Mouse (Mus musculus) megakaryocyte, embryonic 14.5 days (primary cell): ENCODE data around the gene Pgrmc1. TPM values are rescaled to one million over a fixed set of nuclear protein-coding genes. Genes with fewer than 3 reads are reported as not detected.
"Not testable (repeated sequence)": the region's sequence is repeated elsewhere in the genome, so short reads cannot be mapped to it uniquely, and the experiment has no call there.

Experiments
- H3K27me3 ChIP-seq: replicated peaks from 2 replicates; pipeline ENCODE3; 2012; ENCODE audit warnings: inconsistent platforms
- H3K36me3 ChIP-seq: replicated peaks from 2 replicates; pipeline ENCODE3; 2012; ENCODE audit warnings: low read length, inconsistent platforms, mixed read lengths
- H3K4me1 ChIP-seq: 2 replicates; pipeline ENCODE4 v1.6.1; 2012; ENCODE audit warnings: inconsistent platforms
- H3K4me3 ChIP-seq: replicated peaks from 2 replicates; pipeline ENCODE3; 2012; ENCODE audit warnings: moderate library complexity, mild to moderate bottlenecking, inconsistent platforms
- H3K9me3 ChIP-seq: 2 replicates; pipeline ENCODE4 v1.6.1; 2012; ENCODE audit warnings: inconsistent platforms
- FLI1 ChIP-seq: IDR thresholded peaks from 2 replicates; pipeline ENCODE4 v1.6.1; 2012; ENCODE audit warnings: low read length, inconsistent platforms, mixed read lengths
- GATA1 ChIP-seq: IDR thresholded peaks from 3 replicates; pipeline ENCODE4 v1.6.1; 2012; ENCODE audit warnings: mixed read lengths, low read length, inconsistent platforms, borderline replicate concordance
- polyA plus RNA-seq: library from polyadenylated mRNA; stranded (reverse); fragments of >175 nt; gene quantifications from 2 replicates; pipeline ENCODE4 v1.2.3, GENCODE M21; 2012; ENCODE audit warnings: low replicate concordance; ENCODE audit not compliant: insufficient read depth

The Pgrmc1 gene
- polyA plus RNA-seq, 1 experiment: 104 TPM

DNA sequence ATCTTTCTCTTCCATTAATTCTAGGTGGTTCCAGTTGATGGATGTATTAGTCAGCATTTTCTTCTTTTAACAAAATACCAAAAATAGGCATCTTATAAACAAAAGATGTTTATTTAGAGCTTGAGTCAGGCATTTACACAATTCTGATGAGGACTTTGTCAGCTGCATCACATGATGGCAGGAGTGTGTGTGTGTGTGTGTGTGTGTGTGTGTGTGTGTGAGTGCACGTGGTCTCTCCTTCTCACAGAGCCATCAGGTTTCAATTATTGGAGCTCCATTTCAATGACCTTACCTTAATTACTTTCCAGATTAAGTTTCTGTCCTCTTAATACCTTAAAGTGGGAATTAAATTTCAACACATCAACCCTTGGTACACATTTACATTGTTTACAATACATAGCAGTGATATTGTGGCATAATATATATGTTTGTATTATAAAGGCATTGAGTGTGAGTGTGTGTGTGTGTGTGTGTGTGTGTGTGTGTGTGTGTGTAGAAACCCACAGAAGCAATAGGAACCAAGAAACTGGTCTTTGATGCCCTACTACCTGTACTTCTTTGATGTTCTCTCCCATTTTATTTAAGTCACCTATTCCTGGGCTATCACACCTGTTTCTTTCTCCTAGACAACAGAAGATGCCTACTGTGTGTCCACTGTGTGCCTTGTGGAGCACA lies 11.2 kb upstream of the Pgrmc1 start:
- peaks cover 14% of the 10 kb centered on the region for H3K4me1 ChIP-seq
- no peak overlapping the region for H3K4me3 ChIP-seq
- H3K27me3 ChIP-seq: peaks cover 8% of the 10 kb centered on the region
- no peaks in the 10 kb centered on the region for H3K36me3 ChIP-seq
- no peaks in the 10 kb centered on the region for H3K9me3 ChIP-seq
- TF ChIP-seq GATA1 (no peak), FLI1 (no peak)

- peaks cover 8% of the 10 kb centered on the region for H3K27me3 ChIP-seq
- peaks cover 14% of the 10 kb centered on the region for H3K4me1 ChIP-seq
- no peaks in the 10 kb centered on the region for H3K36me3 ChIP-seq
- H3K4me3 ChIP-seq: no peak overlapping the region
- H3K9me3 ChIP-seq: no peaks in the 10 kb centered on the region
- TF ChIP-seq FLI1 (no peak), GATA1 (no peak)
Observed at GRCm38 (mm10) chrX:36587304-36588209, 10.4 kb upstream of the Pgrmc1 start.

DNA sequence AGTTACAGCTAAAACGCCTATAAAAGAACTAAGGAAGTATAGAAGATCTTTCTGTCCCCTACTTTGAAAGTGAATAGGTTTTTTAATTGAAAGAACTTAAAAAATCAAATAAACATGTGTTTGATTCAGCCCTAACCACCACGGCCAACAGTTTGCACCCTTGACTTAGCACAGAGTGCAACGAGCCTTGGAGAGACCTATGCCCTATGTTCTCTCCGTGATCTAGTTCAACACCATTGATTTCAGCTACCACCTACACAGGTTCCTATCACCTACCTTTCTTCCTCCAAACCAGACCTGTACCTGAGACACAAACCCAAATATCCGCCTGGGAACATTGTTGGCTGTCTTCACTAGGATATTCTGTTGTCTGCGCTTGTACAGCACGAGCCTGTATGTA lies 7.7 kb upstream of the Pgrmc1 start:
- peaks cover 14% of the 10 kb centered on the region for H3K4me1 ChIP-seq
- H3K27me3 ChIP-seq: peaks cover 8% of the 10 kb centered on the region
- no peaks in the 10 kb centered on the region for H3K36me3 ChIP-seq
- TF ChIP-seq FLI1: no peak
- no peak overlapping the region for H3K4me3 ChIP-seq
- H3K9me3 ChIP-seq: no peaks in the 10 kb centered on the region

- TF ChIP-seq GATA1 (no peak), FLI1 (no peak)
- H3K4me1 ChIP-seq: peaks cover 16% of the 10 kb centered on the region
- no peak overlapping the region for H3K4me3 ChIP-seq
- peaks cover 8% of the 10 kb centered on the region for H3K27me3 ChIP-seq
- H3K36me3 ChIP-seq: no peaks in the 10 kb centered on the region
- H3K9me3 ChIP-seq: no peaks in the 10 kb centered on the region
Observed at GRCm38 (mm10) chrX:36591120-36591519, 6.9 kb upstream of the Pgrmc1 start.

GRCm38 (mm10) chrX:36591539-36591938 lies 6.5 kb upstream of the Pgrmc1 start:
- H3K36me3 ChIP-seq: no peaks in the 10 kb centered on the region
- no peak for TF ChIP-seq GATA1
- no peak for TF ChIP-seq FLI1
- peaks cover 8% of the 10 kb centered on the region for H3K27me3 ChIP-seq
- no peak overlapping the region for H3K4me3 ChIP-seq
- H3K9me3 ChIP-seq: no peaks in the 10 kb centered on the region
- H3K4me1 ChIP-seq: peaks cover 17% of the 10 kb centered on the region

DNA sequence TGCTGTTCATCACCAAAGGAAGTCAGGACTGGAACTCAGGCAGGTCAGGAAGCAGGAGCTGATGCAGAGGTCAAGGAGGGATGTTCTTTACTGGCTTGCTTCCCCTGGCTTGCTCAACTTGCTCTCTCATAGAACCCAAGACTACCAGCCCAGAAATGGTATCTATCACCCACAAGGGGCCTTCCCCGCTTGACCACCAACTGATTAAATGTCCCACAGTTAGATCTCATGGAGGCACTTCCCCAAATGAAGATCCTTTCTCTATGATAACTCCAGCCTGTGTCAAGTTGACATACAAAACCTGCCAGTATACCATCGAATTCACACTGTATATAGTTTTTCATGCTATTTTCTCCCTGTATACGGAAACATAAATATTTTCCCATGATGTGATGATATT lies 2.8 kb upstream of the Pgrmc1 start:
- Histone ChIP-seq H3K4me3 (no peak overlapping the region), H3K4me1 (peaks cover 41% of the 10 kb centered on the region), H3K27me3 (peaks cover 5% of the 10 kb centered on the region), H3K36me3 (peaks cover 4% of the 10 kb centered on the region), H3K9me3 (no peaks in the 10 kb centered on the region)
- TF ChIP-seq GATA1 (no peak), FLI1 (no peak)

DNA sequence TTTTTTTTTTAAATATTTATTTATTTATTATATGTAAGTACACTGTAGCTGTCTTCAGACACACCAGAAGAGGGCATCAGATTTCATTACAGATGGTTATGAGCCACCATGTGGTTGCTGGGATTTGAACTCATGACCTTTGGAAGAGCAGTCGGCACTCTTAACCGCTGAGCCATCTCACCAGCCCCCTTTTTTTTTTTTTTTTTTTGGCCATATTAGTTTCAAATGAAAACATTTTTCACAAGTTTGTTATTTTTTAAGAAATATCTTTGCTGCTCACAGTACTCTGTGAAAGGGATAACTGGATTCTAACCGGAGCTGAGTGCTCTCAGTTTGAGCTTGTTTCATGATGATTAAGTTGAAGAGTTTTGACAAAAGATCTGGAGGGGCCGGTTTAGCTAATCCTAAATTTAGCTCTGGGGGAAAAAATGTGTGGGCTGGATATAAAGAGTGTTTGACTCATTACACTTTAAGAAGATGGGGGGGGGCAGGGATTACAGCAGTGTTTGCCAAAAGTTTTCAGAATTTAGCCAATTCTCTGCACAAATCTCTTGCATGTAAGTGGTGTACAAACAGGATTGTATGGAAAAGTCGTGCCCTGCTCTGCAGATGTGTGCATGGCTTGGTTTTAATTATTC lies 1.4 kb upstream of the Pgrmc1 start:
- not testable (repeated sequence) for H3K27me3 ChIP-seq, H3K4me3 ChIP-seq

DNA sequence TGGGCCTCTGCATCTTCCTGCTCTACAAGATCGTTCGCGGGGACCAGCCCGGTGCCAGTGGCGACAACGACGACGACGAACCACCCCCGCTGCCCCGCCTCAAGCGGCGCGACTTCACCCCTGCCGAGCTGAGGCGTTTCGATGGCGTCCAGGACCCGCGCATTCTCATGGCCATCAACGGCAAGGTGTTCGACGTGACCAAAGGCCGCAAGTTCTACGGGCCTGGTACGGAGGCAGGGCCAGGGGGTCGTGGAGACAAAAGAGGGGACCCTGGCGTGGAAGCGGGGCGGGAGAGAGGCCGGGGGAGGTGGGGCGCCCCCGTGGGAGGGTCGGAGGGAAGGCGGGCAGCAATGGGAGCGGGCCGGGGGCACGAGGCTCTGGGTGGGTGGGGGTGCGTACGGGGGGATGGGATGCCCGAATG lies 394 bp downstream of the Pgrmc1 start:
- Histone ChIP-seq H3K4me1 (peaks cover 27% of the 10 kb centered on the region), H3K9me3 (no peaks in the 10 kb centered on the region), H3K27me3 (peaks cover 2% of the 10 kb centered on the region), H3K36me3 (peaks cover 30% of the 10 kb centered on the region), H3K4me3 (peak overlapping the region; percentile 97)
- no peak for TF ChIP-seq FLI1
- TF ChIP-seq GATA1: no peak

More for the DNA sequence above, 1.4 kb upstream of the Pgrmc1 start:
- not testable (repeated sequence) for H3K9me3 ChIP-seq
- Histone ChIP-seq H3K4me1 (peaks cover 28% of the 10 kb centered on the region), H3K36me3 (peaks cover 12% of the 10 kb centered on the region)

GRCm38 (mm10) chrX:36598861-36599344 lies 897 bp downstream of the Pgrmc1 start:
- Histone ChIP-seq H3K4me3 (peak overlapping the region; percentile 97), H3K4me1 (peaks cover 27% of the 10 kb centered on the region), H3K27me3 (peaks cover 2% of the 10 kb centered on the region), H3K9me3 (no peaks in the 10 kb centered on the region), H3K36me3 (peaks cover 35% of the 10 kb centered on the region)
- TF ChIP-seq GATA1: no peak
- no peak for TF ChIP-seq FLI1

DNA sequence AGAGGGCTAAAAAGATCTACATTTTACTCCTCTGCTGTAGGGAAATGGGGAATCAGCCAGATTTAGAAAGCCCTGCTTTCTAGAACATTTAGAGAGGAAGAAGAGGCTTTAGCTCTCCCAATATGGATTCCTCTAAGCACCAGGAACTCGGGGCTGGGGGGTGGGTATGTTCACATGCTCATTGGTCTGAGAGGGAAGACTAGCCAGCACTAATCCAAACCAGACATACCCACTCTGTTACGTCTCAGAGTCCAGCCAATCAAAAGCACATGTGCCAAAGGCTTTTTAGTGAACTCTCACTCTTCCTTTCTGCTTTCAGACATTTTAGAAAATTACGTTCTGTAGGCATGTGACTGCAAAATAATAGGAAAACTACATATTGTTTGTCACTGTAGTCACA lies 1.6 kb downstream of the Pgrmc1 start:
- Histone ChIP-seq H3K4me1 (peaks cover 27% of the 10 kb centered on the region), H3K4me3 (peak overlapping the region; percentile 97)
- TF ChIP-seq FLI1 (no peak), GATA1 (no peak)

More for the DNA sequence above, 1.6 kb downstream of the Pgrmc1 start:
- peaks cover 42% of the 10 kb centered on the region for H3K36me3 ChIP-seq
- peaks cover 2% of the 10 kb centered on the region for H3K27me3 ChIP-seq
- no peaks in the 10 kb centered on the region for H3K9me3 ChIP-seq
